Mouse (Mus musculus): ENCODE results near the gene Nasp.

GRCm38 (mm10) chr4:116650924-116651796 is 23.4 kb upstream of the Nasp start, which contains the start of gene Akr1a1:
- TF ChIP-seq CTCF (IDR thresholded peaks at IDR 0.05; ENCODE audit: extremely low read depth, insufficient read depth, insufficient read length, insufficient replicate concordance) (no peak), POLR2A (IDR thresholded peaks at IDR 0.05; ENCODE audit: low read depth, low read length) (peak; percentile 74; the same call in 1 of the 2 replicates)
